Mouse (Mus musculus) kidney, adult 2 months (tissue): Measurements from ENCODE around the gene Unc13a. TPM values are rescaled to one million over a fixed set of nuclear protein-coding genes. Genes with fewer than 3 reads are reported as not detected.
A peak's percentile ranks its signal among the peaks of the same experiment; 100 is the strongest.

ENCODE experiments used
- DNase-seq: peaks from one replicate; pipeline ENCODE4 v3.0.0; 2021
- H3K27ac ChIP-seq: fragments of 200-500 bp; 2 replicates; pipeline ENCODE4 v1.5.1; 2012; ENCODE audit warnings: low read depth, low read length, control low read depth, inconsistent platforms; ENCODE audit not compliant: insufficient read depth
- H3K27me3 ChIP-seq: fragments of 200-500 bp; replicated peaks from 2 replicates; pipeline ENCODE4 v1.6.1; 2012; ENCODE audit warnings: mild to moderate bottlenecking, moderate library complexity, low read length, inconsistent platforms; ENCODE audit not compliant: control insufficient read depth, insufficient read depth
- H3K36me3 ChIP-seq: fragments of 200-500 bp; 2 replicates; pipeline ENCODE4 v1.6.1; 2012; ENCODE audit warnings: mild to moderate bottlenecking, moderate library complexity, low read length, inconsistent platforms; ENCODE audit not compliant: control insufficient read depth, insufficient read depth
- H3K4me1 ChIP-seq: fragments of 200-500 bp; 2 replicates; pipeline ENCODE4 v1.6.1; 2011; ENCODE audit warnings: low read length; ENCODE audit not compliant: control insufficient read depth, insufficient read depth
- H3K4me3 ChIP-seq: fragments of 200-500 bp; 2 replicates; pipeline ENCODE4 v1.5.1; 2011; ENCODE audit warnings: mild to moderate bottlenecking, low read depth, low read length, control low read depth; ENCODE audit not compliant: insufficient read depth
- CTCF ChIP-seq: fragments of 200-500 bp; conservative IDR thresholded peaks from 2 replicates; pipeline ENCODE4 v1.5.1; 2011; ENCODE audit warnings: low read depth, mild to moderate bottlenecking, control low read depth, low read length, moderate library complexity, mixed read lengths; ENCODE audit not compliant: insufficient read depth, insufficient read length
- POLR2A ChIP-seq: fragments of 200-500 bp; IDR thresholded peaks from one replicate; pipeline ENCODE4 v1.6.1; 2011; ENCODE audit warnings: low read depth, low read length, control low read depth
- WGBS: fragments of 180-500 bp; shearing (Covaris S2); methylation state at CpG from one replicate; pipeline ENCODE4 v1.1.7; 2018; 5-methylcytosine and 5-hydroxymethylcytosine counted together
- polyA plus RNA-seq: library from polyadenylated mRNA; depleted of rRNA; stranded (reverse); fragments of >200 nt; gene quantifications from 2 replicates; pipeline ENCODE4 v1.2.3, GENCODE M21; 2012

Gene Unc13a
- polyA plus RNA-seq, 1 experiment = 2.1 TPM

DNA sequence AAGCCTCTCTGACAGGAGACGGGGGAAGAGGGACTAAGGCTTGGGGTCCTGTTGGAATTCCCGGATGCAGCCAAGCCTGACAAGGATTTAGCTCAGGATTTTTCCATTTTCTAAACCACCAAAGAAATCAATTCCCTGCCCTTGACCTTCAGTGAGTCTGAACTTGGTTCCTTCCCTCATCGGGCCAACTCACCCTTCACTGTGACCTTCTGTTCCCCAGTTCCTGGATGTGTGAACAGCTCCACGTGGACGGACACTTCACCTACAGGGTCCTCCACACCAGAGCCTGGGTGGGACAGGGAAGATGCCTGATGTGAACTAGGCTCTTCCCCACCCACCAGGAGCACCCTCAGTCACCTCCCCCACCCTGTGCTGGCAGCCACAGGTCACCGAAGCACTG lies 40.8 kb downstream of the Unc13a start:
- Histone ChIP-seq H3K36me3 (no peaks in the 10 kb centered on the region), H3K4me1 (peaks cover 3% of the 10 kb centered on the region; the same call in 1 of the 2 replicates), H3K27ac (no peak overlapping the region), H3K4me3 (no peak overlapping the region), H3K27me3 (no peaks in the 10 kb centered on the region)
- no peak for DNase-seq
- 65% methylated on average over 6 of the region's 6 CpGs for WGBS
- no peak for TF ChIP-seq CTCF
- no peak for TF ChIP-seq POLR2A

DNA sequence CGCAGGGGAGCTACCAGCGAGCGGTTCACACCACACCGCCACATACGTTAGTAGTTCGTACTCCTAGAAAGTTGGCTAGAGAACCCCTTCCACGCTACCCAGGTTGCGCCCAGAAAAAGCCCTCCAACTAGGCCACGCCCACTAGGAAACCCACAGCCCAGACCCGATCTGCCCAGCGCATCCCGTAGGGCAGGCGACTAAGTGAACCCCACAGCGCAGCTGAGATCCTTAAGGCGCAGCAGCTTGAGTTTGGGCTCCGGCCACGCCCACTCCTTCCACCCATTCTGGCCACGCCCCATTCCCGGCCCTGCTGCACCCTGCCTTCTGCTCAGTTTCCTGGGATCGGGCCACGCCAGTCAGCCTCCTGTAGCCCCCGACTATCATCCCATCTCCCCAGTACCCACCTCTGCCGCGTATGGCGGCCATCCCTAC lies 41.8 kb downstream of the Unc13a start:
- Histone ChIP-seq H3K27ac (no peak overlapping the region), H3K4me3 (peak overlapping the region; percentile 58; the same call in 1 of the 2 replicates), H3K4me1 (peaks cover 3% of the 10 kb centered on the region; the same call in 1 of the 2 replicates), H3K27me3 (no peaks in the 10 kb centered on the region), H3K36me3 (no peaks in the 10 kb centered on the region)
- 6% methylated on average over 25 of the region's 25 CpGs for WGBS
- TF ChIP-seq POLR2A (no peak), CTCF (no peak)
- DNase-seq = peak; percentile 61

DNA sequence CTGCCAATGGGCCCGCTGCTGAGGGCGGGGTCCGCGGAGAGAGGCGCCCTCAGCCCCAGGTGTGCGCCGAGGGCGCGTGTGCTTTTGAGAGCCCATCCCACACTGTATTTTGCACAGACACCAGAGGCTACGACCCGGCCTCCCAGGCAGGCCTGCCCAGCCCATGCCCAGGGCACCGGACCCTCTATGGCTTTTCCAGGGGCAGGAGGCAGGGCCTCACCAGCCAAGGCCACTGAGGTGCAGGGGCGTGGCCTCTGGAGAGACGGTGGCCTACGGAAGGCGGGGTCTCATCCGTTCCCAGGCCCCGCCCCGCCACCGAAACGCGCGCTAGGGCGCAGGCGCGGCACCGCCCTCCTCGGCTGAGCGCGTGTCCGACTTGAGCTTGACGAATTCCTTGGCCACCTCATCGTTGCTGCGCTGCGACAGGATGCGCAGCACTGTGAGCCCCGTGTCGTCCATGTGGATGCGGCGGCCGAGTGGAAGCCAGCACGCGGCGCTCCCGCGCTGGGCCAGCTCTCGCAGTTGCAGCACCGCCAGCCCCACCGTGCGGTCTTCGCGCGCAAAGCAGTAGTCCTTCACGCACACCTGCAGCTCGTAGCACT lies 42.4 kb downstream of the Unc13a start:
- H3K27ac ChIP-seq = no peak overlapping the region
- peak overlapping the region; percentile 58 for H3K4me3 ChIP-seq
- no peaks in the 10 kb centered on the region for H3K27me3 ChIP-seq
- peak; percentile 96 for DNase-seq
- H3K4me1 ChIP-seq = peaks cover 3% of the 10 kb centered on the region; the same call in 1 of the 2 replicates
- under 1% methylated on average over 55 of the region's 55 CpGs for WGBS
- TF ChIP-seq POLR2A (no peak), CTCF (peak; percentile 26; the same call in 1 of the 2 replicates)
- H3K36me3 ChIP-seq = no peaks in the 10 kb centered on the region

DNA sequence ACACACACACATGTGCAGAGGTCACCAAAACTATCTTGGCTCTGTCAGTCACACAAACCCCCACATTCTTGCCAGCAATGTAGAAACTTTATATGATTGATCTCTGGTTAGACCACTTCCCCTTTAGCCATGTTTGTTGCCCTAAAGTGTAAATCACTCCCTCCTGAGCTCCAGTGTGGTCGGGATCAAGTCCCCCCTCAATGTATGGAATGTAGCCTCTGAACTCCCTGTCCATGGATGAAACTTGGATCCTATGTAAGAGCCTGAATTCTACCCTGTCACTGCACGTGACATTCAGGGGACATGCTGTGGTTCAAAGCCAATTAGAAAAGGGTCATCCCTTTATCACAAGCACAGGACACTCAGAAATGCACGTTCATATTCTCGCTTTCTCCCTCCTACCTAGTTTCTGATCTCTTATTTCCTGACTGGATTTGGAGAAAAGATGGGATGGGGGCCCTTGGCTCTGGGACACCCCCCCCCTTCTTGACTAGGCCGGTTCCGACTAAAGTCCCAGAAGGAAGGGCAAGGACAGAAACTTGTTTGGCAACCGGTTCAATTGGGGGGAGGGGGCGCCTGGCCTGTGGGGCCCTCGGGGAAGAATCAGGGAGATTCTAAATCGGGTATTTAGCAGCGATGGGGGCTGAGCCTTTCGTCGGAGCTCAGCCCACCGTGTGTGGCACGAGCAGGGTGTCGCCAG lies 43.0 kb downstream of the Unc13a start:
- Histone ChIP-seq H3K4me3 (peak overlapping the region; percentile 58), H3K27ac (peak overlapping the region; percentile 12; the same call in 1 of the 2 replicates), H3K4me1 (peaks cover 3% of the 10 kb centered on the region; the same call in 1 of the 2 replicates), H3K27me3 (no peaks in the 10 kb centered on the region), H3K36me3 (no peaks in the 10 kb centered on the region)
- DNase-seq = no peak
- TF ChIP-seq POLR2A = no peak
- TF ChIP-seq CTCF = no peak
- 14% methylated on average over 16 of the region's 16 CpGs for WGBS

DNA sequence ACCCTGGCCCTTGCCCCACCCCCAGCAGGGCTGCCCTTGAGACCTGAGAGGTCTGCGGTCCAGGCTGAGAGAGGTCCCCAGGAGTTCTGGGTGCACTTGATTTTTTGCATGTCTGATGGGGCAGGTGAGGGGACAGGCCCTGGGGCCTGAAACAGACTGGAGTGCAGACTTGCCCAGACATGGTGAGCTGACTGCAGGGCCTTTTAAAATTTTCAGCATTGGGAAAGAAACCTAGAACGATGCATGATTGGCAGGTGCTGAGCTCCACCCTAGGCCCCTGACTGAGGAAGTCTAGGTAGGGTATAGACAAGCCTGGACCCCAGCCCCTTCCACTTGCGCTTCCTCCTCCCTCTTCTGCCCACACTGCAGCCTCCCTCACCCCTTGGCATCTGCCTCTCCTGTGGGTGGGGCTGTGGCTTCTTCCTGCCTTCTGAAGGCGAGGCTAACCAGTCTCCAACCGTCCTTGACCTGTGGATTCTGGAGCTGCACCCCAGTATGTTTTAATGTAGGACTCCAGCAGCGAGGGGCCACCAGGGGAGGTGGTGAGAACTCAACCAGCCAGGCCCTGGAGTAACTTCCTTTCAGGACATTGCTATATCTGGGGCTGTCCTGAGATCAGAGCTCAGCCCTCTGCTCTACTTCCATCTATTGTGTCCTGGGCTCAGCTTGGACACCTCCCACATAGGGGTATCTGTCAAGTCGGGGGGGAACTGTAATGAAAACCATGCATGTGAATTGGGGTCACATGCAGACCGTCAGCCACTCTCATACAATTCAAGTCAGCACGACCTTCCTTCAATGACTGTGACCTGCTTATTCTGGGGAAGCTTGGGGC lies 44.1 kb downstream of the Unc13a start:
- Histone ChIP-seq H3K36me3 (no peaks in the 10 kb centered on the region), H3K4me1 (peaks cover 3% of the 10 kb centered on the region; the same call in 1 of the 2 replicates), H3K27ac (0 out of 2 replicates have a peak overlapping the region, but pooled peaks have one; percentile 16), H3K4me3 (no peak overlapping the region), H3K27me3 (no peaks in the 10 kb centered on the region)
- WGBS = 55% methylated on average over 9 of the region's 9 CpGs
- no peak for TF ChIP-seq POLR2A
- no peak for TF ChIP-seq CTCF
- DNase-seq = peak; percentile 24

DNA sequence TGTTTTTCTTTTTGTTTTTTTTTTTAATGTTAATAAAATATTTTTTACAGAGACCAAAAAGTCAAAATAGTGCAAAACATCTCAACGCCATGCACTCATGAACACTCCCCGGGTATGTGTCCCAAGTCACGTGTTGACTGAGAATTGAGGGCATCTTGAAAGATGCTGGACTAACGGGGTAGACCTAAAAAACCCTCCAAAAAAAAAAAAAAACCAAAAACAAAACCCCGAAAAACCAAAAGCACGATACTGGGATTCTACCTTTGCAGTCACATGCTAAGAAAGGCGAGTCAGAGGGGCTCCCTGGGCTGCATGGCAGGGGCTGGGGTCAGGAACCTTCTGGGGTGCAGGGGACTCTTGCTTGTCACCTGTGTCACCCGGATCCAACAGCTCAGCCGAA lies 44.8 kb downstream of the Unc13a start:
- no peaks in the 10 kb centered on the region; the same call in 1 of the 2 replicates for H3K36me3 ChIP-seq
- DNase-seq = no peak
- TF ChIP-seq CTCF = no peak
- TF ChIP-seq POLR2A = no peak
- H3K27me3 ChIP-seq = no peaks in the 10 kb centered on the region
- H3K4me3 ChIP-seq = no peak overlapping the region
- peaks cover 3% of the 10 kb centered on the region; the same call in 1 of the 2 replicates for H3K4me1 ChIP-seq
- 91% methylated on average over 9 of the region's 9 CpGs for WGBS
- no peak overlapping the region for H3K27ac ChIP-seq

GRCm38 (mm10) chr8:71625088-71625487 lies 46.5 kb downstream of the Unc13a start:
- TF ChIP-seq POLR2A (no peak), CTCF (no peak)
- Histone ChIP-seq H3K36me3 (no peaks in the 10 kb centered on the region; the same call in 1 of the 2 replicates), H3K4me3 (no peak overlapping the region), H3K27ac (no peak overlapping the region), H3K27me3 (no peaks in the 10 kb centered on the region), H3K4me1 (peaks cover 3% of the 10 kb centered on the region; the same call in 1 of the 2 replicates)
- WGBS = 73% methylated on average over 1 of the region's 1 CpGs
- no peak for DNase-seq
